Mouse (Mus musculus) limb, embryonic 12.5 days (tissue): ENCODE data around the gene Hdac10. TPM values are rescaled to one million over a fixed set of nuclear protein-coding genes. Genes with fewer than 3 reads are reported as not detected.

ENCODE experiments used
- ATAC-seq: fragments of 200-750 bp; cut with Nextera tagmentation; 2 replicates; pipeline ENCODE4 v1.8.0; 2017; ENCODE audit warnings: low read depth, moderate TSS enrichment; ENCODE audit not compliant: insufficient number of reproducible peaks, insufficient read depth, low FRiP score, low TSS enrichment
- H3K27ac ChIP-seq: fragments of 300-500 bp; sonication (generic); 2 replicates; pipeline ENCODE4 v1.5.1; 2016; ENCODE audit warnings: mild to moderate bottlenecking, moderate library complexity
- H3K27me3 ChIP-seq: fragments of 300-500 bp; sonication (generic); 2 replicates; pipeline ENCODE4 v1.6.1; 2016; ENCODE audit warnings: mild to moderate bottlenecking, moderate library complexity
- H3K36me3 ChIP-seq: fragments of 300-500 bp; sonication (generic); 2 replicates; pipeline ENCODE4 v1.6.1; 2016; ENCODE audit warnings: mild to moderate bottlenecking, moderate library complexity
- H3K4me1 ChIP-seq: fragments of 300-500 bp; sonication (generic); replicated peaks from 2 replicates; pipeline ENCODE4 v1.6.1; 2016
- H3K4me2 ChIP-seq: fragments of 300-500 bp; sonication (generic); 2 replicates; pipeline ENCODE4 v1.6.1; 2016; ENCODE audit warnings: mild to moderate bottlenecking, moderate library complexity
- H3K4me3 ChIP-seq: fragments of 300-500 bp; sonication (generic); replicated peaks from 2 replicates; pipeline ENCODE4 v1.5.1; 2016; ENCODE audit warnings: mild to moderate bottlenecking
- H3K9ac ChIP-seq: fragments of 300-500 bp; sonication (generic); replicated peaks from 2 replicates; pipeline ENCODE4 v1.6.1; 2016; ENCODE audit warnings: mild to moderate bottlenecking, moderate library complexity
- H3K9me3 ChIP-seq: fragments of 300-500 bp; sonication (generic); 2 replicates; pipeline ENCODE4 v1.6.1; 2016; ENCODE audit warnings: mild to moderate bottlenecking, moderate library complexity
- WGBS: fragments of 180-500 bp; shearing (Covaris S2); methylation state at CpG from one replicate; pipeline ENCODE4 v1.1.7; 2016; 5-methylcytosine and 5-hydroxymethylcytosine counted together
- polyA plus RNA-seq: library from polyadenylated mRNA; unstranded; fragments of >200 nt; fragmentation: Nextera tagmentation; extraction: Ambion mirVana; gene quantifications from 2 replicates; pipeline ENCODE4 v1.2.1, GENCODE M21; 2016

Hdac10 gene
- polyA plus RNA-seq, 1 experiment from 2014 or later: 15.2 TPM

GRCm38 (mm10) chr15:89147895-89148294 is 19.4 kb upstream of the Hdac10 start:
- Histone ChIP-seq H3K27me3 (peaks cover 55% of the 10 kb centered on the region), H3K36me3 (no peaks in the 10 kb centered on the region; the same call in 1 of the 2 replicates), H3K27ac (no peak overlapping the region), H3K9me3 (no peaks in the 10 kb centered on the region), H3K4me2 (peak overlapping the region; percentile 98), H3K9ac (no peak overlapping the region), H3K4me1 (peaks cover 41% of the 10 kb centered on the region), H3K4me3 (no peak overlapping the region)
- WGBS: 53% methylated on average over 4 of the region's 4 CpGs
- ATAC-seq: no peak

GRCm38 (mm10) chr15:89147456-89147855 is 19.0 kb upstream of the Hdac10 start:
- H3K27ac ChIP-seq: no peak overlapping the region
- no peaks in the 10 kb centered on the region for H3K9me3 ChIP-seq
- peak overlapping the region; percentile 98 for H3K4me2 ChIP-seq
- WGBS: 23% methylated on average over 10 of the region's 10 CpGs
- H3K4me1 ChIP-seq: peaks cover 41% of the 10 kb centered on the region
- no peak overlapping the region for H3K9ac ChIP-seq
- ATAC-seq: no peak
- no peaks in the 10 kb centered on the region; the same call in 1 of the 2 replicates for H3K36me3 ChIP-seq
- no peak overlapping the region for H3K4me3 ChIP-seq
- peaks cover 55% of the 10 kb centered on the region for H3K27me3 ChIP-seq

GRCm38 (mm10) chr15:89147024-89147423 is 18.5 kb upstream of the Hdac10 start:
- H3K27ac ChIP-seq: no peak overlapping the region
- WGBS: 4% methylated on average over 15 of the region's 16 CpGs
- no peaks in the 10 kb centered on the region; the same call in 1 of the 2 replicates for H3K36me3 ChIP-seq
- peaks cover 55% of the 10 kb centered on the region for H3K27me3 ChIP-seq
- no peaks in the 10 kb centered on the region for H3K9me3 ChIP-seq
- peak overlapping the region; percentile 34 for H3K4me3 ChIP-seq
- H3K4me2 ChIP-seq: peak overlapping the region; percentile 98
- no peak overlapping the region; the same call in 1 of the 2 replicates for H3K9ac ChIP-seq
- H3K4me1 ChIP-seq: peaks cover 41% of the 10 kb centered on the region
- no peak for ATAC-seq

- under 1% methylated on average over 27 of the region's 27 CpGs for WGBS
- peak; percentile 38; the same call in 1 of the 2 replicates for ATAC-seq
- H3K4me2 ChIP-seq: peak overlapping the region; percentile 98
- peak overlapping the region; percentile 34 for H3K4me3 ChIP-seq
- no peaks in the 10 kb centered on the region for H3K9me3 ChIP-seq
- no peak overlapping the region for H3K27ac ChIP-seq
- no peaks in the 10 kb centered on the region; the same call in 1 of the 2 replicates for H3K36me3 ChIP-seq
- H3K9ac ChIP-seq: no peak overlapping the region; the same call in 1 of the 2 replicates
- peaks cover 58% of the 10 kb centered on the region for H3K27me3 ChIP-seq
- peaks cover 44% of the 10 kb centered on the region for H3K4me1 ChIP-seq
Measured at GRCm38 (mm10) chr15:89146537-89146936, 18.0 kb upstream of the Hdac10 start.

GRCm38 (mm10) chr15:89145813-89146350 is 17.4 kb upstream of the Hdac10 start:
- H3K36me3 ChIP-seq: no peaks in the 10 kb centered on the region; the same call in 1 of the 2 replicates
- peak overlapping the region; percentile 98; the same call in 1 of the 2 replicates for H3K4me2 ChIP-seq
- no peak for ATAC-seq
- WGBS: 71% methylated on average over 24 of the region's 24 CpGs
- peaks cover 50% of the 10 kb centered on the region for H3K4me1 ChIP-seq
- no peak overlapping the region for H3K27ac ChIP-seq
- no peak overlapping the region for H3K9ac ChIP-seq
- H3K4me3 ChIP-seq: 0 out of 2 replicates have a peak overlapping the region, but pooled peaks have one; percentile 34
- no peaks in the 10 kb centered on the region for H3K9me3 ChIP-seq
- peaks cover 65% of the 10 kb centered on the region for H3K27me3 ChIP-seq

GRCm38 (mm10) chr15:89144965-89145364 is 16.5 kb upstream of the Hdac10 start:
- ATAC-seq: no peak
- Histone ChIP-seq H3K4me3 (no peak overlapping the region), H3K4me1 (peaks cover 54% of the 10 kb centered on the region), H3K27me3 (peaks cover 73% of the 10 kb centered on the region), H3K36me3 (no peaks in the 10 kb centered on the region; the same call in 1 of the 2 replicates), H3K4me2 (no peak overlapping the region), H3K9ac (no peak overlapping the region), H3K9me3 (no peaks in the 10 kb centered on the region), H3K27ac (no peak overlapping the region)
- 90% methylated on average over 11 of the region's 11 CpGs for WGBS

- Histone ChIP-seq H3K4me1 (peaks cover 46% of the 10 kb centered on the region), H3K4me2 (no peak overlapping the region), H3K9ac (no peak overlapping the region), H3K27ac (no peak overlapping the region), H3K27me3 (peaks cover 73% of the 10 kb centered on the region), H3K4me3 (no peak overlapping the region), H3K36me3 (no peaks in the 10 kb centered on the region; the same call in 1 of the 2 replicates), H3K9me3 (no peaks in the 10 kb centered on the region)
- WGBS: 75% methylated on average over 2 of the region's 2 CpGs
- ATAC-seq: no peak
Measured at GRCm38 (mm10) chr15:89143134-89143533, 14.6 kb upstream of the Hdac10 start.

- Histone ChIP-seq H3K4me1 (peaks cover 34% of the 10 kb centered on the region), H3K4me2 (no peak overlapping the region; the same call in 1 of the 2 replicates), H3K36me3 (no peaks in the 10 kb centered on the region; the same call in 1 of the 2 replicates), H3K9me3 (no peaks in the 10 kb centered on the region), H3K27me3 (peaks cover 65% of the 10 kb centered on the region), H3K9ac (no peak overlapping the region; the same call in 1 of the 2 replicates), H3K4me3 (no peak overlapping the region), H3K27ac (no peak overlapping the region)
- ATAC-seq: no peak
- 56% methylated on average over 4 of the region's 4 CpGs for WGBS
Measured at GRCm38 (mm10) chr15:89141905-89142304, 13.4 kb upstream of the Hdac10 start.

- WGBS: 12% methylated on average over 5 of the region's 5 CpGs
- H3K4me2 ChIP-seq: peak overlapping the region; percentile 97
- H3K36me3 ChIP-seq: no peaks in the 10 kb centered on the region; the same call in 1 of the 2 replicates
- ATAC-seq: no peak
- peaks cover 30% of the 10 kb centered on the region for H3K4me1 ChIP-seq
- no peak overlapping the region for H3K27ac ChIP-seq
- no peak overlapping the region for H3K4me3 ChIP-seq
- no peak overlapping the region; the same call in 1 of the 2 replicates for H3K9ac ChIP-seq
- H3K27me3 ChIP-seq: peaks cover 61% of the 10 kb centered on the region
- no peaks in the 10 kb centered on the region for H3K9me3 ChIP-seq
Measured at GRCm38 (mm10) chr15:89141443-89141842, 12.9 kb upstream of the Hdac10 start.

GRCm38 (mm10) chr15:89140659-89141252 is 12.3 kb upstream of the Hdac10 start, which contains the start of gene Mapk12:
Gene Mapk12, minus strand, starts transcription at chr15:89140703.
- Histone ChIP-seq H3K27me3 (peaks cover 54% of the 10 kb centered on the region), H3K4me3 (peak within 1 kb of the TSS; percentile 59), H3K36me3 (no peaks in the 10 kb centered on the region; the same call in 1 of the 2 replicates), H3K9me3 (no peaks in the 10 kb centered on the region), H3K4me1 (peaks cover 24% of the 10 kb centered on the region), H3K4me2 (peak within 1 kb of the TSS; percentile 97), H3K27ac (no peak within 1 kb of the TSS), H3K9ac (peak within 1 kb of the TSS; percentile 67)
- peak; percentile 27; the same call in 1 of the 2 replicates for ATAC-seq
- WGBS: 0% methylated on average over 21 of the region's 21 CpGs

- H3K9me3 ChIP-seq: no peaks in the 10 kb centered on the region
- WGBS: under 1% methylated on average over 53 of the region's 53 CpGs
- peaks cover 49% of the 10 kb centered on the region for H3K27me3 ChIP-seq
- H3K4me2 ChIP-seq: peak overlapping the region; percentile 97
- H3K4me3 ChIP-seq: peak overlapping the region; percentile 59
- no peak overlapping the region for H3K27ac ChIP-seq
- peak overlapping the region; percentile 67 for H3K9ac ChIP-seq
- H3K36me3 ChIP-seq: no peaks in the 10 kb centered on the region; the same call in 1 of the 2 replicates
- H3K4me1 ChIP-seq: peaks cover 24% of the 10 kb centered on the region
- ATAC-seq: no peak; the same call in 1 of the 2 replicates
Measured at GRCm38 (mm10) chr15:89140048-89140658, 11.7 kb upstream of the Hdac10 start.
